21 mouse cellular contexts compared by ENCODE assay signal in genomic region chr12:31246153-31246552, GRCm38 (mm10). TPM values are rescaled to one million over a fixed set of nuclear protein-coding genes. Genes with fewer than 3 reads are reported as not detected.
A peak's percentile ranks its signal among the peaks of the same experiment; 100 is the strongest.
DNase-seq lines count a peak whose midpoint lies in the region; ATAC-seq and TF ChIP-seq lines count a peak whose summit lies in the region.
"Had no signal": no experiment of that assay in that cellular context is flagged by ENCODE, and none has a peak within 500 bp of the region (broad histone marks: within the 10 kb centered on the region; RNA-seq: fewer than 3 reads in every experiment).

No protein-coding gene starts in this region.

- H3K4me3 ChIP-seq in hindbrain, postnatal 0 days (ENCODE audit: low read length), result no peak overlapping the region
- no peak overlapping the region for H3K4me3 ChIP-seq in hindbrain, embryonic 13.5 days
- no peak overlapping the region for H3K4me3 ChIP-seq in midbrain, embryonic 10.5 days
- H3K4me3 ChIP-seq in midbrain, embryonic 15.5 days, result no peak overlapping the region
- no peak overlapping the region for H3K4me3 ChIP-seq in stomach, embryonic 16.5 days (replicated peaks; ENCODE audit: low read length)
- H3K4me3 ChIP-seq: embryonic facial prominence, embryonic 13.5 days; forebrain, embryonic 13.5 days; gastrocnemius, adult 2 months had no signal

- H3K9ac ChIP-seq in hindbrain, postnatal 0 days (replicated peaks; ENCODE audit: low read length), result 0 out of 2 replicates have a peak overlapping the region, but pooled peaks have one; percentile 10
- no peak overlapping the region for H3K9ac ChIP-seq in hindbrain, embryonic 13.5 days
- no peak overlapping the region for H3K9ac ChIP-seq in midbrain, embryonic 15.5 days
- peak overlapping the region; percentile 7; the same call in 1 of the 2 replicates for H3K9ac ChIP-seq in stomach, embryonic 16.5 days (ENCODE audit: low read length)
- H3K9ac ChIP-seq: embryonic facial prominence, embryonic 13.5 days; forebrain, embryonic 13.5 days; hindbrain, embryonic 14.5 days had no signal

- H3K4me2 ChIP-seq in hindbrain, postnatal 0 days (ENCODE audit: low read depth, low read length), result no peak overlapping the region
- H3K4me2 ChIP-seq in hindbrain, embryonic 13.5 days, result no peak overlapping the region
- no peak overlapping the region for H3K4me2 ChIP-seq in midbrain, embryonic 15.5 days
- H3K4me2 ChIP-seq in stomach, embryonic 16.5 days (ENCODE audit: low read depth, low read length), result no peak overlapping the region
- H3K4me2 ChIP-seq: embryonic facial prominence, embryonic 13.5 days; forebrain, embryonic 13.5 days; heart, embryonic 11.5 days; hindbrain, embryonic 14.5 days had no signal

- no peak for TF ChIP-seq CTCF in hindbrain, postnatal 0 days (IDR thresholded peaks at IDR 0.05; ENCODE audit: low read depth)

- H3K4me1 ChIP-seq in hindbrain, postnatal 0 days (ENCODE audit: insufficient read depth, low read length), result no peaks in the 10 kb centered on the region
- H3K4me1 ChIP-seq in hindbrain, embryonic 13.5 days (replicated peaks), result no peaks in the 10 kb centered on the region
- peaks cover 17% of the 10 kb centered on the region for H3K4me1 ChIP-seq in midbrain, embryonic 10.5 days
- H3K4me1 ChIP-seq in midbrain, embryonic 15.5 days, result no peaks in the 10 kb centered on the region
- peaks cover 26% of the 10 kb centered on the region for H3K4me1 ChIP-seq in stomach, embryonic 16.5 days (ENCODE audit: control insufficient read depth, insufficient read depth, low read length)
- H3K4me1 ChIP-seq: embryonic facial prominence, embryonic 13.5 days; forebrain, embryonic 13.5 days had no signal

- H3K9me3 ChIP-seq in hindbrain, postnatal 0 days (ENCODE audit: low read length), result no peaks in the 10 kb centered on the region
- no peaks in the 10 kb centered on the region for H3K9me3 ChIP-seq in hindbrain, embryonic 13.5 days
- H3K9me3 ChIP-seq in midbrain, embryonic 10.5 days (replicated peaks), result no peaks in the 10 kb centered on the region
- no peaks in the 10 kb centered on the region for H3K9me3 ChIP-seq in midbrain, embryonic 15.5 days
- H3K9me3 ChIP-seq in stomach, embryonic 16.5 days (replicated peaks; ENCODE audit: control insufficient read depth, low read length), result no peaks in the 10 kb centered on the region
- H3K9me3 ChIP-seq: embryonic facial prominence, embryonic 13.5 days; forebrain, embryonic 13.5 days had no signal

- no peak for ATAC-seq in hindbrain, postnatal 0 days
- ATAC-seq in hindbrain, embryonic 13.5 days (ENCODE audit: low FRiP score), result no peak
- no peak for ATAC-seq in midbrain, embryonic 15.5 days (replicated peaks)
- peak; percentile 65; the same call in 1 of the 2 replicates for ATAC-seq in stomach, embryonic 16.5 days (ENCODE audit: insufficient read depth, low FRiP score)
- ATAC-seq: forebrain, embryonic 13.5 days had no signal

- no peak for DNase-seq in hindbrain, postnatal 0 days (ENCODE audit: low spot score)
- no peak for DNase-seq in midbrain, embryonic 10.5 days (ENCODE audit: low spot score)
- no peak for DNase-seq in right cerebral cortex, adult 18-20 months
- DNase-seq: adrenal gland, adult 2 months; adrenal gland, postnatal 25 days; cerebellum, adult 18-20 months; cerebellum, adult 9-11 months; cerebellum, postnatal 36 days; gastrocnemius, adult 2 months; gastrocnemius, postnatal 36 days; heart, adult 18-20 months had no signal

- H3K27me3 ChIP-seq in hindbrain, postnatal 0 days (ENCODE audit: insufficient read depth, low read length), result no peaks in the 10 kb centered on the region
- H3K27me3 ChIP-seq in hindbrain, embryonic 13.5 days, result no peaks in the 10 kb centered on the region
- no peaks in the 10 kb centered on the region for H3K27me3 ChIP-seq in midbrain, embryonic 10.5 days (ENCODE audit: low read depth, poor library complexity, severe bottlenecking)
- no peaks in the 10 kb centered on the region for H3K27me3 ChIP-seq in midbrain, embryonic 15.5 days (replicated peaks)
- no peaks in the 10 kb centered on the region for H3K27me3 ChIP-seq in stomach, embryonic 16.5 days (ENCODE audit: control insufficient read depth, insufficient read depth, low read length)
- H3K27me3 ChIP-seq: embryonic facial prominence, embryonic 13.5 days; forebrain, embryonic 13.5 days had no signal

- WGBS in hindbrain, postnatal 0 days, result 58% methylated on average over 3 of the region's 3 CpGs
- WGBS in hindbrain, embryonic 13.5 days, result 64% methylated on average over 3 of the region's 3 CpGs
- WGBS in midbrain, embryonic 10.5 days, result 71% methylated on average over 3 of the region's 3 CpGs
- WGBS in midbrain, embryonic 15.5 days, result 44% methylated on average over 3 of the region's 3 CpGs
- WGBS in stomach, embryonic 16.5 days, result 48% methylated on average over 3 of the region's 3 CpGs

- H3K27ac ChIP-seq in hindbrain, postnatal 0 days, result no peak overlapping the region
- no peak overlapping the region for H3K27ac ChIP-seq in hindbrain, embryonic 13.5 days
- H3K27ac ChIP-seq in midbrain, embryonic 10.5 days (replicated peaks), result 0 out of 2 replicates have a peak overlapping the region, but pooled peaks have one; percentile 38
- H3K27ac ChIP-seq in midbrain, embryonic 15.5 days, result no peak overlapping the region
- peak overlapping the region; percentile 43; the same call in 1 of the 2 replicates for H3K27ac ChIP-seq in stomach, embryonic 16.5 days (ENCODE audit: low read length)
- H3K27ac ChIP-seq: embryonic facial prominence, embryonic 13.5 days; forebrain, embryonic 13.5 days; gastrocnemius, adult 2 months; hindbrain, embryonic 14.5 days had no signal

- H3K36me3 ChIP-seq in hindbrain, postnatal 0 days (ENCODE audit: insufficient read depth, low read length), result no peaks in the 10 kb centered on the region
- no peaks in the 10 kb centered on the region for H3K36me3 ChIP-seq in hindbrain, embryonic 13.5 days
- H3K36me3 ChIP-seq in midbrain, embryonic 10.5 days, result no peaks in the 10 kb centered on the region
- H3K36me3 ChIP-seq in midbrain, embryonic 15.5 days (replicated peaks), result no peaks in the 10 kb centered on the region
- H3K36me3 ChIP-seq in stomach, embryonic 16.5 days (ENCODE audit: control insufficient read depth, insufficient read depth, low read length), result no peaks in the 10 kb centered on the region
- H3K36me3 ChIP-seq: embryonic facial prominence, embryonic 13.5 days had no signal

RNA-seq across cellular contexts. Expression of gene Gm6993, which starts 5.6 kb away (rescaled TPM):
- not detected in 2 replicates for total RNA-seq in hindbrain, postnatal 0 days (2014; rRNA removed)
- polyA plus RNA-seq in hindbrain, postnatal 0 days (2015; fragmentation: Nextera tagmentation; extraction: Ambion mirVana), result not detected in 2 replicates
- not detected in 2 replicates for polyA plus RNA-seq in hindbrain, embryonic 13.5 days (2015; fragmentation: Nextera tagmentation; extraction: Ambion mirVana)
- not detected in 2 replicates for polyA plus RNA-seq in midbrain, embryonic 10.5 days (2016; fragmentation: Nextera tagmentation; extraction: Ambion mirVana)
- polyA plus RNA-seq in midbrain, embryonic 15.5 days (2015; fragmentation: Nextera tagmentation; extraction: Ambion mirVana), result not detected in 2 replicates
- not detected in 2 replicates for polyA plus RNA-seq in stomach, embryonic 16.5 days (2015; fragmentation: Nextera tagmentation; extraction: Ambion mirVana)
- total RNA-seq: adrenal gland, adult 2 months; adrenal gland, postnatal 25 days; ES-E14; gastrocnemius, adult 2 months; gastrocnemius, postnatal 36 days; heart, adult 18-20 months; hematopoietic stem cell, adult 5-6 weeks had no signal
- polyA plus RNA-seq: adrenal gland, adult 2 months; embryonic facial prominence, embryonic 13.5 days; forebrain, embryonic 13.5 days; heart, embryonic 11.5 days; heart, postnatal 0 days; hindbrain, embryonic 14.5 days had no signal

RNA-seq across cellular contexts. Expression of gene Lamb1, which starts 18.9 kb away (rescaled TPM):
- 30.9 and 36.0 TPM in 2 replicates for total RNA-seq in hindbrain, postnatal 0 days (2014; rRNA removed)
- polyA plus RNA-seq in hindbrain, postnatal 0 days (2015; fragmentation: Nextera tagmentation; extraction: Ambion mirVana), result 11.7 and 12.1 TPM in 2 replicates
- polyA plus RNA-seq in hindbrain, embryonic 13.5 days (2015; fragmentation: Nextera tagmentation; extraction: Ambion mirVana), result 20.7 and 22.9 TPM in 2 replicates
- 17.8 and 20.8 TPM in 2 replicates for polyA plus RNA-seq in midbrain, embryonic 10.5 days (2016; fragmentation: Nextera tagmentation; extraction: Ambion mirVana)
- 16.6 and 16.8 TPM in 2 replicates for polyA plus RNA-seq in midbrain, embryonic 15.5 days (2015; fragmentation: Nextera tagmentation; extraction: Ambion mirVana)
- polyA plus RNA-seq in stomach, embryonic 16.5 days (2015; fragmentation: Nextera tagmentation; extraction: Ambion mirVana), result 108 and 120 TPM in 2 replicates
- total RNA-seq: hematopoietic stem cell, adult 5-6 weeks had no signal

Comparison
In these comparisons a context has a peak if more than half of its experiments do, and no peak if none do; other contexts are left out.
1. H3K27ac ChIP-seq: peak in midbrain, embryonic 10.5 days (single experiment) and stomach, embryonic 16.5 days (single experiment); none in hindbrain, postnatal 0 days (single experiment), hindbrain, embryonic 13.5 days (single experiment) and midbrain, embryonic 15.5 days (single experiment).
2. H3K9ac ChIP-seq: peak in hindbrain, postnatal 0 days (single experiment) and stomach, embryonic 16.5 days (single experiment); none in hindbrain, embryonic 13.5 days (single experiment) and midbrain, embryonic 15.5 days (single experiment).